Mouse (Mus musculus): Measurements from ENCODE around the gene Tmem132c. TPM values are rescaled to one million over a fixed set of nuclear protein-coding genes. Genes with fewer than 3 reads are reported as not detected.

Gene Tmem132c
- polyA plus RNA-seq, 1 experiment from 2014 or later: 35.6 TPM

GRCm38 (mm10) chr5:127511653-127512052, 270.0 kb downstream of the Tmem132c start:
- no peak for ATAC-seq (ENCODE audit: low FRiP score, low read depth)
- Histone ChIP-seq H3K9ac (no peak overlapping the region), H3K4me1 (0 out of 2 replicates have a peak, but pooled peaks cover 5% of the 10 kb centered on the region), H3K27ac (no peak overlapping the region), H3K27me3 (no peaks in the 10 kb centered on the region), H3K4me2 (replicated peaks) (no peak overlapping the region), H3K9me3 (no peaks in the 10 kb centered on the region), H3K4me3 (no peak overlapping the region), H3K36me3 (no peaks in the 10 kb centered on the region)
- 81% methylated on average over 6 of the region's 6 CpGs for WGBS

GRCm38 (mm10) chr5:127515960-127516359, 274.4 kb downstream of the Tmem132c start:
- no peak overlapping the region for H3K27ac ChIP-seq
- ATAC-seq (ENCODE audit: low FRiP score, low read depth): no peak
- H3K9ac ChIP-seq: no peak overlapping the region
- H3K9me3 ChIP-seq: no peaks in the 10 kb centered on the region
- H3K36me3 ChIP-seq: no peaks in the 10 kb centered on the region
- no peak overlapping the region for H3K4me2 ChIP-seq (replicated peaks)
- H3K4me3 ChIP-seq: no peak overlapping the region
- 85% methylated on average over 9 of the region's 9 CpGs for WGBS
- H3K4me1 ChIP-seq: 0 out of 2 replicates have a peak, but pooled peaks cover 5% of the 10 kb centered on the region
- H3K27me3 ChIP-seq: no peaks in the 10 kb centered on the region

- Histone ChIP-seq H3K4me2 (replicated peaks) (no peak overlapping the region), H3K4me3 (no peak overlapping the region), H3K9me3 (no peaks in the 10 kb centered on the region), H3K9ac (no peak overlapping the region), H3K36me3 (no peaks in the 10 kb centered on the region), H3K27ac (no peak overlapping the region), H3K27me3 (no peaks in the 10 kb centered on the region), H3K4me1 (no peaks in the 10 kb centered on the region)
- WGBS: 73% methylated on average over 9 of the region's 9 CpGs
- no peak for ATAC-seq (ENCODE audit: low FRiP score, low read depth)
Observed at GRCm38 (mm10) chr5:127522744-127523476, 281.3 kb downstream of the Tmem132c start.

- H3K4me1 ChIP-seq: no peaks in the 10 kb centered on the region
- WGBS: 87% methylated on average over 10 of the region's 10 CpGs
- H3K27me3 ChIP-seq: no peaks in the 10 kb centered on the region
- no peaks in the 10 kb centered on the region for H3K9me3 ChIP-seq
- H3K9ac ChIP-seq: no peak overlapping the region
- H3K36me3 ChIP-seq: no peaks in the 10 kb centered on the region
- H3K27ac ChIP-seq: no peak overlapping the region
- ATAC-seq (ENCODE audit: low FRiP score, low read depth): no peak
- no peak overlapping the region for H3K4me2 ChIP-seq (replicated peaks)
- H3K4me3 ChIP-seq: no peak overlapping the region
Observed at GRCm38 (mm10) chr5:127527344-127527974, 285.9 kb downstream of the Tmem132c start.

- no peaks in the 10 kb centered on the region; the same call in 1 of the 2 replicates for H3K36me3 ChIP-seq
- no peak overlapping the region for H3K4me3 ChIP-seq
- no peak for ATAC-seq (ENCODE audit: low FRiP score, low read depth)
- no peak overlapping the region for H3K4me2 ChIP-seq (replicated peaks)
- H3K9me3 ChIP-seq: no peaks in the 10 kb centered on the region
- H3K27me3 ChIP-seq: no peaks in the 10 kb centered on the region
- H3K4me1 ChIP-seq: no peaks in the 10 kb centered on the region
- H3K27ac ChIP-seq: no peak overlapping the region
- no peak overlapping the region for H3K9ac ChIP-seq
- 90% methylated on average over 2 of the region's 2 CpGs for WGBS
Observed at GRCm38 (mm10) chr5:127537508-127537907, 295.9 kb downstream of the Tmem132c start.

GRCm38 (mm10) chr5:127546585-127546991, 305.0 kb downstream of the Tmem132c start:
- Histone ChIP-seq H3K4me2 (replicated peaks) (no peak overlapping the region), H3K4me3 (no peak overlapping the region), H3K27me3 (no peaks in the 10 kb centered on the region), H3K27ac (no peak overlapping the region), H3K4me1 (no peaks in the 10 kb centered on the region), H3K9me3 (no peaks in the 10 kb centered on the region), H3K9ac (no peak overlapping the region), H3K36me3 (peaks cover 3% of the 10 kb centered on the region; the same call in 1 of the 2 replicates)
- ATAC-seq (ENCODE audit: low FRiP score, low read depth): no peak
- WGBS: 90% methylated on average over 5 of the region's 5 CpGs

- no peak overlapping the region for H3K4me3 ChIP-seq
- no peaks in the 10 kb centered on the region for H3K9me3 ChIP-seq
- WGBS: 83% methylated on average over 2 of the region's 2 CpGs
Observed at GRCm38 (mm10) chr5:127548136-127548535, 306.5 kb downstream of the Tmem132c start.

GRCm38 (mm10) chr5:127561086-127561485, 319.5 kb downstream of the Tmem132c start:
- no peak for ATAC-seq (ENCODE audit: low FRiP score, low read depth)
- no peak overlapping the region for H3K4me2 ChIP-seq (replicated peaks)
- no peaks in the 10 kb centered on the region for H3K4me1 ChIP-seq
- H3K27me3 ChIP-seq: no peaks in the 10 kb centered on the region
- no peak overlapping the region for H3K4me3 ChIP-seq
- H3K27ac ChIP-seq: no peak overlapping the region
- 87% methylated on average over 3 of the region's 3 CpGs for WGBS
- no peaks in the 10 kb centered on the region for H3K9me3 ChIP-seq
- H3K36me3 ChIP-seq: peaks cover 25% of the 10 kb centered on the region
- H3K9ac ChIP-seq: no peak overlapping the region

More at GRCm38 (mm10) chr5:127548136-127548535, 306.5 kb downstream of the Tmem132c start:
- Histone ChIP-seq H3K36me3 (peaks cover 13% of the 10 kb centered on the region; the same call in 1 of the 2 replicates), H3K4me1 (no peaks in the 10 kb centered on the region), H3K4me2 (replicated peaks) (no peak overlapping the region), H3K27ac (no peak overlapping the region), H3K27me3 (no peaks in the 10 kb centered on the region), H3K9ac (no peak overlapping the region)
- no peak for ATAC-seq (ENCODE audit: low FRiP score, low read depth)

GRCm38 (mm10) chr5:127567165-127567741, 325.6 kb downstream of the Tmem132c start:
- no peak overlapping the region for H3K4me3 ChIP-seq
- peaks cover 15% of the 10 kb centered on the region for H3K36me3 ChIP-seq
- no peak overlapping the region for H3K9ac ChIP-seq
- no peak overlapping the region for H3K27ac ChIP-seq
- H3K9me3 ChIP-seq: no peaks in the 10 kb centered on the region
- H3K4me1 ChIP-seq: no peaks in the 10 kb centered on the region
- H3K4me2 ChIP-seq (replicated peaks): no peak overlapping the region
- 79% methylated on average over 6 of the region's 6 CpGs for WGBS
- ATAC-seq (ENCODE audit: low FRiP score, low read depth): no peak
- no peaks in the 10 kb centered on the region for H3K27me3 ChIP-seq

- no peak overlapping the region for H3K27ac ChIP-seq
- no peak overlapping the region for H3K4me2 ChIP-seq (replicated peaks)
- peaks cover 7% of the 10 kb centered on the region for H3K27me3 ChIP-seq
- no peak overlapping the region for H3K4me3 ChIP-seq
- H3K9me3 ChIP-seq: no peaks in the 10 kb centered on the region
- H3K4me1 ChIP-seq: no peaks in the 10 kb centered on the region
- WGBS: 55% methylated on average over 8 of the region's 8 CpGs
- no peaks in the 10 kb centered on the region for H3K36me3 ChIP-seq
- H3K9ac ChIP-seq: no peak overlapping the region
- ATAC-seq (ENCODE audit: low FRiP score, low read depth): no peak
Observed at GRCm38 (mm10) chr5:127577419-127577818, 335.8 kb downstream of the Tmem132c start.

GRCm38 (mm10) chr5:127583658-127584057, 342.1 kb downstream of the Tmem132c start:
- Histone ChIP-seq H3K4me2 (replicated peaks) (no peak overlapping the region), H3K4me3 (no peak overlapping the region), H3K9me3 (no peaks in the 10 kb centered on the region), H3K9ac (no peak overlapping the region), H3K27ac (no peak overlapping the region), H3K4me1 (no peaks in the 10 kb centered on the region), H3K36me3 (peaks cover 2% of the 10 kb centered on the region; the same call in 1 of the 2 replicates), H3K27me3 (peaks cover 1% of the 10 kb centered on the region)
- 83% methylated on average over 8 of the region's 8 CpGs for WGBS
- no peak for ATAC-seq (ENCODE audit: low FRiP score, low read depth)

GRCm38 (mm10) chr5:127587854-127588253, 346.2 kb downstream of the Tmem132c start:
- Histone ChIP-seq H3K36me3 (peaks cover 28% of the 10 kb centered on the region), H3K27me3 (no peaks in the 10 kb centered on the region), H3K27ac (no peak overlapping the region), H3K4me3 (no peak overlapping the region), H3K9me3 (no peaks in the 10 kb centered on the region), H3K4me2 (replicated peaks) (no peak overlapping the region), H3K9ac (no peak overlapping the region), H3K4me1 (no peaks in the 10 kb centered on the region)
- ATAC-seq (ENCODE audit: low FRiP score, low read depth): no peak
- WGBS: 43% methylated on average over 6 of the region's 6 CpGs
